Mouse (Mus musculus): ENCODE measurements around the gene Prr3.

DNA sequence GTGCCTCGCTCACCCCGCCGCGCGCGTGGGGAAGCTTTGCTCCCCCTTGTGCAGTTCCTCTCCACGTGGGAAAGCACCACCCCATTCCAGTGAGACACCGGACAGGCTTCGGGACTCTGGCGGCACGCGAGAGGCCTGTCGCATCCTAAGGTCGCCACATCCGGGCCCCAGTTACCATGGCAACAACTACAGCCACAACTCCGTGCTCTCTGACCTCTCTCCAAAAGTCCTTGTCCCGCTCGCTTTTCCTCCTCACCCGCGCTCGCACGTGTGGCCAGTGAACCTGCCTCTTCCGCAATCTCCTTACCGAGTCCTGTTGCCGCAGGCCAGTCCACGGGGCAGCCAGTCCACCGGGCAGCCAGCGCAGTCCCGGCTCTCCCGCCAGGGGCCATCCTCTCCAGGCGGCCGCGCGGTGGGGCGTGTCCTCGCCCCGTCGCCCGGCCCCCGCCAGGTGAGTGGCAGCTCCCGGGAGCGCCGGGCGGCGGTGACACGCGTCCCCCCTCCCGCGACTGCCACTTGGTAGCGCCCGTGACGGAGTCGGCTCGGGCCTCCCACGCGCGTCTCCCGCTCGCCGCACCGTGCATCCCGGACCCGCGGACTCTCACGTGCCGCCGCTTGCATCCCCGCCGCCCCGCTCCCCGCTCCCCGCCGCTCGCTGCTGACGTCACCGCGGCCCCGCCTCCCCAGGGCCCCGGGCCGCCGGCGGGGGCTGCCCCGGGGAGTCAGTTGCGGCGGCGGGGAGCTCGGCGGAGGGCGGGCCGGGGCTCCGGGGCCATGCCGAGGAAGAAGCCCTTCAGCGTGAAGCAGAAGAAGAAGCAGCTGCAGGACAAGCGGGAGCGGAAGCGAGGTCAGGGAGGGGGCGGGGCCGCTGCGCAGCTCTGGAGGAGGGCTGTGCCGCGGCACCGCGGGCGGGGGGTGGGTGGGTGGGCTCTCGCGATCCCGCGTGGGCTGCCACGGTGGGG, at the start of gene Prr3, which contains the start of gene Gnl1:
- TF ChIP-seq USF1 (IDR thresholded peaks at IDR 0.05; ENCODE audit: low read depth, low read length) = no peak
- no peak for TF ChIP-seq CTCF (conservative IDR thresholded peaks at IDR 0.05 in 1 of 2, IDR thresholded peaks at IDR 0.05 in 1 of 2; ENCODE audit: low read depth in 2 of 2, low read length in 2 of 2)
- peak; percentile 51; the same call in 1 of the 2 replicates for TF ChIP-seq TCF12 (IDR thresholded peaks at IDR 0.05; ENCODE audit: low read depth, low read length)
- peak; percentile 38; the same call in 1 of the 2 replicates for TF ChIP-seq POLR2A (IDR thresholded peaks at IDR 0.05; ENCODE audit: low read depth, low read length)
- TF ChIP-seq MAX (IDR thresholded peaks at IDR 0.05; ENCODE audit: low read length) = no peak

Data from CH12.LX (cell line).